Mouse (Mus musculus): ENCODE results near the gene Zfhx3.

DNA sequence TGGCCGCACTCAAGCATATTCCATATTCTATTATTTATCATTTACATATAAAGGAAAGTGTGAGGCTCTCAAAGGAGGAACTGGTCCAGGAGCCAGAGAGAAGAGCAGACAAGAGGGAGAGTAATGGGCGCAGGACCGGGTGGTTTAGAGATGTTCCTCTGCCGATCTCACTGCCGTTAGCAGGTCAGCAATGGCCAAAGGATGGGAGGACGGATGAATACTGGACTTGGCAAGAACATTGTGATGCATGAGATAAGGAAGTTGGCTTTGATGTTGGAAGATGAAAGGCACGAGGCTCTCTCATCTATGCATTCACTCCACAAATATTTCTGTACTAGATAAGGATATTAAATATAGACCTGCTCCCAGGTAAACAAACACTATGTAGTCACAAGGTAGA, 648.6 kb downstream of the Zfhx3 start:
- no peak for TF ChIP-seq POLR2A (IDR thresholded peaks at IDR 0.05; ENCODE audit: extremely low read depth, insufficient read depth, low read length)
- TF ChIP-seq CTCF (IDR thresholded peaks at IDR 0.05; ENCODE audit: low read depth, low read length) = no peak
